Mouse (Mus musculus): Measurements from ENCODE around the gene Gmcl1. TPM values are rescaled to one million over a fixed set of nuclear protein-coding genes. Genes with fewer than 3 reads are reported as not detected.

Gmcl1 gene
- total RNA-seq, 1 experiment from 2014 or later: 26.6 TPM

Other genes starting within 250 kb of the Gmcl1 start
- gene Pcbp1, start 207.1 kb downstream of the Gmcl1 start, total RNA-seq (2017): 84.5 and 121 TPM in 2 replicates
- gene Asprv1, start 105.2 kb downstream of the Gmcl1 start, total RNA-seq (2017): 0.69 and 6.6 TPM in 2 replicates
- 35.1 and 46.5 TPM in 2 replicates for gene Mxd1, start 64.2 kb downstream of the Gmcl1 start, total RNA-seq (2017)
- 83.7 and 90.9 TPM in 2 replicates for gene Snrnp27, start 48.9 kb downstream of the Gmcl1 start, total RNA-seq (2017)
- 77.7 and 84.4 TPM in 2 replicates for gene Anxa4, start 60.2 kb upstream of the Gmcl1 start, total RNA-seq (2017)
- gene Aak1, start 116.1 kb upstream of the Gmcl1 start, total RNA-seq (2017): 12.2 and 14.2 TPM in 2 replicates

All from hematopoietic stem cell, adult 5-6 weeks (primary cell).